Mouse (Mus musculus): Measurements from ENCODE around the gene Ackr1. TPM values are rescaled to one million over a fixed set of nuclear protein-coding genes. Genes with fewer than 3 reads are reported as not detected.

Ackr1 gene
- polyA plus RNA-seq, 1 experiment from 2014 or later, result 3.5 TPM

DNA sequence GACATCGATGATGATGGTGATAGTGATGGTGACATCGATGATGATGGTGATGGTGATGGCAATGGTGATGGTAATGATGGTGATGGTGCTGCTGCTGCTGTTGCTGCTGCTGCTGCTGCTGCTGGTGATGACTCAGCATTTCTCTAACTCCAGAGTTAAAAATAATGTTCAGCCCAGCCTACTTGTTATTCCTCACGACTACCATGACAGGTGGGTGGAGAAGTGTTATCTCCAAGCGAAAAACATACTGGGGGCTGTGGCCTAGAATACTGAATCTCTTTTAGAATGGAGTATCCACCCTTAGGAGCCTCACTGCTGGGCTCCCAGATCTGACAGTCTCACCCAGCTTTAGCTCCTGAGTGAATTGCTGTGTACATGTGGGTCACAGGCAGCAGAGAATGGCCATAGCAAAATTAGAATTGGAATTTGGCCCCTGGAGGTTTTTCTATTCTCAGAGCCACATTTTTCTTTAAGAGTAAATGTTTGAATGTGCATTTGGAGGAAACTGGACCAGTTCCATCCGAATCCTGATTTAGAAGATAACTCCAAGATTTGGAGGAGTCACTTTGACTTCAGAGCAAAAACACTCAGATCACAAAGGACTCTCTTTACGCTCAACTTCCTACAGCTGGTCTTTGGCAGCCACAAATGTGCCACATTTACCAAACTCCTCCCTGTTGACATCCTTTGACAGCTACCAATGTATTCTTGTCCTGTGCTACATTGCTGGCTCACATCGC lies 21.7 kb upstream of the Ackr1 start:
- H3K9me3 ChIP-seq (ENCODE audit: control insufficient read depth, low read length), result no peaks in the 10 kb centered on the region
- H3K4me2 ChIP-seq, result no peak overlapping the region
- H3K27me3 ChIP-seq (ENCODE audit: control insufficient read depth, insufficient read depth, low read length), result no peaks in the 10 kb centered on the region
- H3K9ac ChIP-seq (ENCODE audit: low read length), result no peak overlapping the region
- peaks cover 15% of the 10 kb centered on the region for H3K4me1 ChIP-seq (ENCODE audit: control insufficient read depth, insufficient read depth, low read length)
- ATAC-seq (ENCODE audit: low FRiP score), result no peak
- 85% methylated on average over 7 of the region's 7 CpGs for WGBS
- no peak overlapping the region for H3K4me3 ChIP-seq (ENCODE audit: low read depth, low read length)
- no peak overlapping the region for H3K27ac ChIP-seq (ENCODE audit: low read depth, low read length)
- no peak for DNase-seq (ENCODE audit: low spot score, missing footprints)
- no peaks in the 10 kb centered on the region for H3K36me3 ChIP-seq (ENCODE audit: control insufficient read depth, insufficient read depth, low read length)

DNA sequence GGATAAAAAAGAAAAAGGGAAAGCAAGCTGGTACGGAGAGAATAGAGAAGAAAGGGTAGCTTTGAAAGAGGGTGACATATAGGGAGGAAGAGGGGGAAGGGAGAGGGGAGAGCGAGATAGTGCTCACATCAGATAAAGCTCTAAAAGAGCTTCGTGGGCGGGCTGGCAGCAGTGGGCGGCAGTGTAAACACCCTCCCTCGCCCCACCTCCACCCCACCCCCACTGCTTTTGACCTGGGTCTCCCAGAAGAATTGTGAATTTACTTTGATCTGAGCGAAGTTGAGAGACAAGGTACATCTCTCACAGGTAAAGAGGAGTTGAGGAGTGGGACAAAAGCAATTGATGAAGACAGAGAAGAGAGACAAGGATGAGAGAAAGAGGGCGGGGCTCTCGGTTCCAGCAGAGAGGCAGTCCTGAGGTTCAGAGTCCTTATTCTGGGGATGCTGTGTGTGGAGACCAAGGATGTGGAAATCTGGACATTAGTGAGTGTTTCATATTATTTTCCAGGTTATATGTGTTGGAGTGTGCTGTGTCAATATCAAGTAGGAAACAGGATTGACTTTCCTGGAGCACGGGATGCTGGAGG lies 16.9 kb upstream of the Ackr1 start, which contains the start of gene Aim2:
Gene Aim2 (plus strand): TSS at position 508 of the 586 bp plus-strand sequence.
- Histone ChIP-seq H3K27ac (ENCODE audit: low read depth, low read length) (no peak within 1 kb of the TSS), H3K4me3 (ENCODE audit: low read depth, low read length) (peak within 1 kb of the TSS; percentile 43), H3K27me3 (ENCODE audit: control insufficient read depth, insufficient read depth, low read length) (no peaks in the 10 kb centered on the region), H3K4me1 (ENCODE audit: control insufficient read depth, insufficient read depth, low read length) (peaks cover 19% of the 10 kb centered on the region), H3K36me3 (ENCODE audit: control insufficient read depth, insufficient read depth, low read length) (no peaks in the 10 kb centered on the region), H3K9me3 (ENCODE audit: control insufficient read depth, low read length) (no peaks in the 10 kb centered on the region), H3K4me2 (peak within 1 kb of the TSS; percentile 60), H3K9ac (ENCODE audit: low read length) (peak within 1 kb of the TSS; percentile 71)
- ATAC-seq (ENCODE audit: low FRiP score) (peak; percentile 79), DNase-seq (ENCODE audit: low spot score, missing footprints) (peak; percentile 90)
- WGBS, result 8% methylated on average over 10 of the region's 10 CpGs

DNA sequence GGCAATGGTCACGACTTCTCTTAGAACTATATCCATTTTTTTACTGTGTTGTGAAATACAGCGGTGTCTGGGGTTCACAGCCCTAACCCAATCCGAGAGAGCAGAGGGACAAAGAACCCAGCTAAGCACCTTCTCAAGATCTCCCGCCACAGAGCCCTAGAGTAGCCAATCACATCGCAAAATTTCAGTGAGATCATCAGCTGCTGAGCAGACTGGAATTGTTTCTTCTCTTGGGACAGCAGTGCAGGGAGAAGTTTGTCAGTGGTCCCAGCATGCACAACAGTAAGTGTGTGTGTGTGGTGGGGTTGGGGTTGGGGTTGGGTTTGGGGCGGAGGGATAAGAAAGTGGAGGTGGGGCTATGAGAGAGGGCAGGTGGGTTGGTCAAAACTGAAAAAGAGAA lies 16.4 kb upstream of the Ackr1 start:
- Histone ChIP-seq H3K27me3 (ENCODE audit: control insufficient read depth, insufficient read depth, low read length) (no peaks in the 10 kb centered on the region), H3K9me3 (ENCODE audit: control insufficient read depth, low read length) (no peaks in the 10 kb centered on the region), H3K4me3 (ENCODE audit: low read depth, low read length) (peak overlapping the region; percentile 43), H3K27ac (ENCODE audit: low read depth, low read length) (no peak overlapping the region), H3K36me3 (ENCODE audit: control insufficient read depth, insufficient read depth, low read length) (no peaks in the 10 kb centered on the region), H3K4me1 (ENCODE audit: control insufficient read depth, insufficient read depth, low read length) (peaks cover 19% of the 10 kb centered on the region), H3K4me2 (peak overlapping the region; percentile 60), H3K9ac (ENCODE audit: low read length) (peak overlapping the region; percentile 71)
- DNase-seq (ENCODE audit: low spot score, missing footprints) (peak; percentile 98), ATAC-seq (ENCODE audit: low FRiP score) (peak; percentile 95)
- WGBS, result 3% methylated on average over 6 of the region's 6 CpGs

DNA sequence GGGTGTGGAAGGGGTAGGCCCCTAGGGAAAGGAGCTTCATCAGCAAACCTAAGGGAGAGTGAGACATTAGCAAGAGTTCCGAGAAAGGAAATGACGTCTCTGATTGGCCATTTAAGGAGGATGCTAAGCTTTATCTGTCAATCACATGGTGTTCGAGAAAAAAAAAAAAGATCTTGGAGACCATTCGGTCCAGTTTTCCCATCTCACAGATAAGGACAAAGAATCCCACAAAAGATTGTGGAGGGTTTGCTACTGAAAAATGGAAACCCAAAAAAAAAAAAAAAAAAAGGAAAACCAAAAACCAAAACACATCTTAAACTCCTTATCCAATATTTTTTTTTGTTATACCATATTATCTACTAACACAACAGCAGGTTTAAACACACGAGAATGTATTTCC lies 15.6 kb upstream of the Ackr1 start:
- Histone ChIP-seq H3K4me1 (ENCODE audit: control insufficient read depth, insufficient read depth, low read length) (peaks cover 19% of the 10 kb centered on the region), H3K4me2 (no peak overlapping the region), H3K27me3 (ENCODE audit: control insufficient read depth, insufficient read depth, low read length) (no peaks in the 10 kb centered on the region), H3K36me3 (ENCODE audit: control insufficient read depth, insufficient read depth, low read length) (no peaks in the 10 kb centered on the region), H3K9me3 (ENCODE audit: control insufficient read depth, low read length) (no peaks in the 10 kb centered on the region), H3K27ac (ENCODE audit: low read depth, low read length) (no peak overlapping the region), H3K9ac (ENCODE audit: low read length) (no peak overlapping the region), H3K4me3 (ENCODE audit: low read depth, low read length) (no peak overlapping the region)
- ATAC-seq (ENCODE audit: low FRiP score) (no peak), DNase-seq (ENCODE audit: low spot score, missing footprints) (no peak)
- 41% methylated on average over 5 of the region's 5 CpGs for WGBS

DNA sequence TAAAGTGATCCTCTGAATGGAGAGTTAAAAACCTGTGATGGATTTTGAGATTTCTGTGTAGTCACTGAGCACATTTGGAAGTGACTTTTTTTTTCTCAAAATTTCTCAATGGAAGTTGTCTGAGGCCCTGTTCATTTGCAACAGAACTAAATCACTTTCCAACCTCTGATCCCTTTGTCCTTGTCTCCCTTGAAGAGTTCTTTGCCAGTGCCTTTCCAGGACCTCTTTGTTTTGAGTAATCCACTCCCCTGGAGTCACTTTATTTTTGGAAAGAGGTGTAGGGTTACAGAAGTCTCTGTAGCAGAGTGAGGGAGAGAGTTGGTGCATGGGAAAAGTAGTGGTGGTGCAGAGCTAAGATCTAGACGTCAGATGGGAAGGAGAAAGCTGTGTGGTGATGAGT lies 15.0 kb upstream of the Ackr1 start:
- H3K9ac ChIP-seq (ENCODE audit: low read length), result no peak overlapping the region
- H3K27me3 ChIP-seq (ENCODE audit: control insufficient read depth, insufficient read depth, low read length), result no peaks in the 10 kb centered on the region
- H3K4me2 ChIP-seq, result no peak overlapping the region
- ATAC-seq (ENCODE audit: low FRiP score) (no peak), DNase-seq (ENCODE audit: low spot score, missing footprints) (no peak)
- WGBS, result 14% methylated on average over 1 of the region's 1 CpGs
- no peaks in the 10 kb centered on the region for H3K36me3 ChIP-seq (ENCODE audit: control insufficient read depth, insufficient read depth, low read length)
- no peaks in the 10 kb centered on the region for H3K9me3 ChIP-seq (ENCODE audit: control insufficient read depth, low read length)
- peaks cover 19% of the 10 kb centered on the region for H3K4me1 ChIP-seq (ENCODE audit: control insufficient read depth, insufficient read depth, low read length)
- H3K4me3 ChIP-seq (ENCODE audit: low read depth, low read length), result no peak overlapping the region
- no peak overlapping the region for H3K27ac ChIP-seq (ENCODE audit: low read depth, low read length)

DNA sequence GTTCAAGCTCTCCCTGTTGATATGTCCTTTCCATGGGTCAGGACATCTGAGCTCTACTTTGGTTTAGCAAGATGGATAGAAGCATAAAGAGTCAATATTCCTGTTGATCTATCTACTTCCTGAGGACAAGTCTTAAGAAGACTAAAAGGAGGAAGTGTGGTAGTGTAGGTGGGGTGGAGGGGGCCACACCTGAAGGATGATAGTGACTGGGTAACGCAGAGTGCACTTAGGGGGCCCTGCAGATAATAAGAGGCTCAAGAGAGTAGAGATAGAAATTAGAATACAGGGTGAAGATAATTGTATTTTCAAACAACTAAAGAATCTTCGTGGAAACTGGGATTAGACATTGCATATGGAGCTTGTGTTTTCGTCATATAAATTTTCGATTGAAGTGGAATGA lies 11.6 kb upstream of the Ackr1 start:
- Histone ChIP-seq H3K4me1 (ENCODE audit: control insufficient read depth, insufficient read depth, low read length) (peaks cover 6% of the 10 kb centered on the region), H3K36me3 (ENCODE audit: control insufficient read depth, insufficient read depth, low read length) (no peaks in the 10 kb centered on the region)
- 88% methylated on average over 4 of the region's 4 CpGs for WGBS

DNA sequence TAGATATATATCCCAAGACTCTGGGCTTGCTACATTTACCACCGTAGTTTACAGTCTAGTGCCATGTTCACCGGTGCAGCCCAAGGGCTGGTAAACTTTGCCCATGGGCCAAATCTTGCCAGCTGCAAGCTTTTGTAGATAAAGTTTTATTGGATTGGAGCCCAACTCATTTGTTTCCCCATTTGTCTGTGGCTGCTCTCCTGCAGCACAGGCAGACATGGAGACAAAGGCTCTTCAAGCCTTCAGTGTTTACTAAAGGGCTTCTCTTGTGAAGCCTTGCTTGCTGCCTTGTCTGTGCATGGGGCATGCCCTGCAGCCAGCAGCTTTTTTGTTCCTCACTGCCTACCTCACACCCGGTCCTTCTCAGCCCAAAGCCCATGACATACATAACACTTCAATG lies 10.4 kb upstream of the Ackr1 start:
- no peaks in the 10 kb centered on the region for H3K36me3 ChIP-seq (ENCODE audit: control insufficient read depth, insufficient read depth, low read length)
- ATAC-seq (ENCODE audit: low FRiP score), result no peak

More for the DNA sequence above, 11.6 kb upstream of the Ackr1 start:
- Histone ChIP-seq H3K9me3 (ENCODE audit: control insufficient read depth, low read length) (no peaks in the 10 kb centered on the region), H3K27me3 (ENCODE audit: control insufficient read depth, insufficient read depth, low read length) (no peaks in the 10 kb centered on the region), H3K4me2 (no peak overlapping the region), H3K9ac (ENCODE audit: low read length) (no peak overlapping the region), H3K27ac (ENCODE audit: low read depth, low read length) (no peak overlapping the region), H3K4me3 (ENCODE audit: low read depth, low read length) (no peak overlapping the region)
- DNase-seq (ENCODE audit: low spot score, missing footprints) (no peak), ATAC-seq (ENCODE audit: low FRiP score) (no peak)

DNA sequence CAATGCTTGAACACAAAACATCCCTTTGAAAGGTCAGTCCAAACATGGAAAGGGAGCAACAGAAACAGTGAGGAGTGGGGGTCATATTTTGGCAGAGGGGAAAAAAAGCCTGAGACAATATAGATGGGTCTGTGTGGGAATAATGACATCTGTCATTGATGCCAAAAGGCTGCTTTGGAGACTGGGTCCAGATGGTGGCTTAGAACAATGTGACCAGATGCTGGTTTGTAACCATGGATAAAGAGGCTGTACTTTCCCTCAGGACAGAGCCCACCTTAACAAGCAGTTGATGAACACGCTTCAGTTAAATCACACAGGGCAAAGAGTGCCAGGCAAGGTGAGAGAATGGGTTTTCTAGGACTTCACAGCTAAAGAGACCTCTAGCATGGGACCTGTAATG lies 8.9 kb upstream of the Ackr1 start:
- Histone ChIP-seq H3K4me3 (ENCODE audit: low read depth, low read length) (no peak overlapping the region), H3K36me3 (ENCODE audit: control insufficient read depth, insufficient read depth, low read length) (no peaks in the 10 kb centered on the region), H3K4me1 (ENCODE audit: control insufficient read depth, insufficient read depth, low read length) (no peaks in the 10 kb centered on the region), H3K27ac (ENCODE audit: low read depth, low read length) (no peak overlapping the region), H3K4me2 (no peak overlapping the region), H3K27me3 (ENCODE audit: control insufficient read depth, insufficient read depth, low read length) (no peaks in the 10 kb centered on the region), H3K9me3 (ENCODE audit: control insufficient read depth, low read length) (no peaks in the 10 kb centered on the region), H3K9ac (ENCODE audit: low read length) (no peak overlapping the region)
- ATAC-seq (ENCODE audit: low FRiP score) (0 out of 2 replicates have a peak, but pooled peaks have one; percentile 11), DNase-seq (ENCODE audit: low spot score, missing footprints) (no peak)
- WGBS, result 79% methylated on average over 1 of the region's 1 CpGs

More for the DNA sequence above, 10.4 kb upstream of the Ackr1 start:
- Histone ChIP-seq H3K4me3 (ENCODE audit: low read depth, low read length) (no peak overlapping the region), H3K9me3 (ENCODE audit: control insufficient read depth, low read length) (no peaks in the 10 kb centered on the region), H3K9ac (ENCODE audit: low read length) (no peak overlapping the region), H3K4me1 (ENCODE audit: control insufficient read depth, insufficient read depth, low read length) (peaks cover 3% of the 10 kb centered on the region; the same call in 1 of the 2 replicates), H3K27ac (ENCODE audit: low read depth, low read length) (no peak overlapping the region), H3K4me2 (no peak overlapping the region), H3K27me3 (ENCODE audit: control insufficient read depth, insufficient read depth, low read length) (no peaks in the 10 kb centered on the region)
- 59% methylated on average over 3 of the region's 3 CpGs for WGBS
- DNase-seq (ENCODE audit: low spot score, missing footprints), result no peak

DNA sequence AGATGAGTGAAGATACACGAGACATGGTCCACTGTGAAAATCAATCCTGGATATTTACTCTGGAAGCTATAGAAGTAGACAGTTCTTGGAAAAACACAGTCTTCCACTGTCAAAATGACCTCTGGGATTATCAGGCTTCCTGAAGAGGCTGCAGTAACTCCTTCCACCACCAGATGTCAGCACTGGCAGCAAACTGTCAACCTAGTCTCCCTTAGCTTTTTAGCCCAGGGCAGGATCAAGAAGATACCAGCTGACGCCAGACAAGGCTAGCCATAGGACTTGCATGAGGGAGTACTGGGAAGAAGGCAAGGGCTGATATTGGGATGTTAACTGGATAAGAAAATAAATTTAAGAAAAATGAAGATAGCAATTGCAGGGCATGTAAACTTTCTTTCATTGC lies 6.0 kb upstream of the Ackr1 start:
- Histone ChIP-seq H3K36me3 (ENCODE audit: control insufficient read depth, insufficient read depth, low read length) (no peaks in the 10 kb centered on the region), H3K4me1 (ENCODE audit: control insufficient read depth, insufficient read depth, low read length) (peaks cover 5% of the 10 kb centered on the region; the same call in 1 of the 2 replicates), H3K9me3 (ENCODE audit: control insufficient read depth, low read length) (no peaks in the 10 kb centered on the region), H3K4me2 (no peak overlapping the region), H3K4me3 (ENCODE audit: low read depth, low read length) (no peak overlapping the region), H3K9ac (ENCODE audit: low read length) (no peak overlapping the region), H3K27ac (ENCODE audit: low read depth, low read length) (no peak overlapping the region), H3K27me3 (ENCODE audit: control insufficient read depth, insufficient read depth, low read length) (no peaks in the 10 kb centered on the region)
- 11% methylated on average over 2 of the region's 2 CpGs for WGBS
- ATAC-seq (ENCODE audit: low FRiP score), result peak; percentile 72
- peak; percentile 96 for DNase-seq (ENCODE audit: low spot score, missing footprints)

Data from midbrain, embryonic 11.5 days (tissue).